9 mouse cellular contexts compared by ENCODE assay signal in the genomic region with DNA sequence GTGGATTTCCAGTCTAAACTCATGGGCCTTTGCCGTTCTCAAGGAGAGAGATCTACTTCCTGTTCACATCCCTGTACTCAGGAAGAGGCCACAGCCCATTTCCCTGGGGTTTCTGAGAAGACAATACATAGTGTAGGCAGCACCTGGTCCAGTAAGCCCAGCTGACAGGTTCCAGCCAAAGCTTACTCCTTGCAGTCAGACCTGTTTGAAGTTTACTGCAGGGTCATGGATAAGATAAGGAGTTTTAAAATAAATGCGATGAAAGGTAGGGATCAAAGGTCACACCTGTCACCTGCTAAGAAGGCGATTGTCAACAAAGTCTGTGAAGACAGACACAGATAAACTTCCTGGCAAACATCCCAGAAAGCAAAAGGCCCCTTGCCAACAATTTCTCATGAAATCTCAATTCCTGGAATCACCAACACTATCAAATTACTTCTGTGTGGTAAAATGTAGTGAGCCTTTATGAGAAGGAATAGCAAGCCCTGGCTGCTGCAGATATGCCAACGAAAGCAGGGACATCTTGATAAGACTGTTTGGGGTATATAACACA.
DNase-seq lines count a peak whose midpoint lies in the region; ATAC-seq and TF ChIP-seq lines count a peak whose summit lies in the region.
"Had no signal": no experiment of that assay in that cellular context is flagged by ENCODE, and none has a peak within 500 bp of the region (broad histone marks: within the 10 kb centered on the region; RNA-seq: fewer than 3 reads in every experiment).

No protein-coding gene starts in this region.

- no peak for TF ChIP-seq CTCF in heart, adult 2 months (IDR thresholded peaks at IDR 0.05)
- TF ChIP-seq CTCF in intestine, postnatal 0 days (IDR thresholded peaks at IDR 0.05; ENCODE audit: low read depth): no peak

- no peak overlapping the region for H3K4me3 ChIP-seq in kidney, embryonic 14.5 days (ENCODE audit: low read length)
- H3K4me3 ChIP-seq in heart, adult 2 months: no peak overlapping the region
- H3K4me3 ChIP-seq in intestine, postnatal 0 days (ENCODE audit: low read depth, low read length): no peak overlapping the region
- H3K4me3 ChIP-seq: liver, embryonic 13.5 days had no signal

- TF ChIP-seq POLR2A in heart, adult 2 months (IDR thresholded peaks at IDR 0.05; ENCODE audit: insufficient read depth, low read depth, low read length): no peak

- intact Hi-C loops in heart, adult 2 months (cut with DNase I): loop anchor here (5.0 kb wide), 1 partner anchor 160 kb away; no protein-coding TSS in a partner anchor

- no peaks in the 10 kb centered on the region; the same call in 1 of the 2 replicates for H3K9me3 ChIP-seq in kidney, embryonic 14.5 days (ENCODE audit: control insufficient read depth, low read length)
- no peaks in the 10 kb centered on the region for H3K9me3 ChIP-seq in intestine, postnatal 0 days (ENCODE audit: control insufficient read depth)
- H3K9me3 ChIP-seq: liver, embryonic 13.5 days had no signal

- no peak overlapping the region for H3K9ac ChIP-seq in kidney, embryonic 14.5 days (ENCODE audit: low read depth, low read length)
- no peak overlapping the region for H3K9ac ChIP-seq in heart, adult 2 months (ENCODE audit: low read depth, low read length)
- H3K9ac ChIP-seq in intestine, postnatal 0 days (ENCODE audit: low read depth, low read length): no peak overlapping the region
- H3K9ac ChIP-seq: liver, embryonic 13.5 days had no signal

- H3K4me1 ChIP-seq in kidney, embryonic 14.5 days (ENCODE audit: control insufficient read depth, insufficient read depth, low read length): no peaks in the 10 kb centered on the region
- peaks cover 5% of the 10 kb centered on the region for H3K4me1 ChIP-seq in heart, adult 2 months (ENCODE audit: control insufficient read depth, insufficient read depth, low read length)
- H3K4me1 ChIP-seq in intestine, postnatal 0 days (replicated peaks; ENCODE audit: control insufficient read depth, insufficient read depth, low read length): peaks cover 10% of the 10 kb centered on the region; the same call in 1 of the 2 replicates

- ATAC-seq in kidney, embryonic 14.5 days (ENCODE audit: low FRiP score, low TSS enrichment): no peak
- peak; percentile 88 for ATAC-seq in intestine, postnatal 0 days

- 61% methylated on average over 4 of the region's 4 CpGs for WGBS in kidney, embryonic 14.5 days
- 9% methylated on average over 4 of the region's 4 CpGs for WGBS in heart, adult 2 months
- WGBS in intestine, postnatal 0 days: 24% methylated on average over 4 of the region's 4 CpGs

- TF ChIP-seq EP300 in heart, adult 2 months (IDR thresholded peaks at IDR 0.05; ENCODE audit: insufficient read depth, low read depth, low read length): peak; percentile 62

- H3K4me2 ChIP-seq in kidney, embryonic 14.5 days (replicated peaks; ENCODE audit: low read depth, low read length): no peak overlapping the region
- 0 out of 2 replicates have a peak overlapping the region, but pooled peaks have one; percentile 14 for H3K4me2 ChIP-seq in intestine, postnatal 0 days (replicated peaks; ENCODE audit: low read depth)
- H3K4me2 ChIP-seq: liver, embryonic 13.5 days had no signal

- H3K27me3 ChIP-seq in kidney, embryonic 14.5 days (ENCODE audit: control insufficient read depth, insufficient read depth, low read length): no peaks in the 10 kb centered on the region
- no peaks in the 10 kb centered on the region for H3K27me3 ChIP-seq in heart, adult 2 months (ENCODE audit: control insufficient read depth, insufficient read depth, low read length)
- H3K27me3 ChIP-seq in intestine, postnatal 0 days (replicated peaks; ENCODE audit: control insufficient read depth, insufficient read depth, low read length): no peaks in the 10 kb centered on the region
- H3K27me3 ChIP-seq: liver, embryonic 13.5 days had no signal

- H3K79me2 ChIP-seq in heart, adult 2 months (replicated peaks; ENCODE audit: control insufficient read depth, insufficient read depth, low read length): no peaks in the 10 kb centered on the region

- H3K27ac ChIP-seq in kidney, embryonic 14.5 days (ENCODE audit: low read depth, low read length): no peak overlapping the region
- peak overlapping the region; percentile 62 for H3K27ac ChIP-seq in heart, adult 2 months
- peak overlapping the region; percentile 88 for H3K27ac ChIP-seq in intestine, postnatal 0 days (ENCODE audit: low read depth, low read length)
- H3K27ac ChIP-seq: liver, embryonic 13.5 days had no signal

- H3K36me3 ChIP-seq in kidney, embryonic 14.5 days (ENCODE audit: control insufficient read depth, insufficient read depth, low read length): no peaks in the 10 kb centered on the region
- H3K36me3 ChIP-seq in heart, adult 2 months (ENCODE audit: control insufficient read depth, insufficient read depth, low read length): peaks cover 3% of the 10 kb centered on the region
- no peaks in the 10 kb centered on the region; the same call in 1 of the 2 replicates for H3K36me3 ChIP-seq in intestine, postnatal 0 days (ENCODE audit: control insufficient read depth, insufficient read depth)
- H3K36me3 ChIP-seq: liver, embryonic 13.5 days had no signal

- DNase-seq in kidney, postnatal 10 days: peak; percentile 23
- DNase-seq in MEL-GATA-1-ER (ENCODE audit: extremely low read depth, low read depth): peak; percentile 88
- DNase-seq in heart, adult 2 months: peak; percentile 50 to 53
- no peak for DNase-seq in embryo, embryonic 10.5 days (ENCODE audit: low spot score)
- no peak for DNase-seq in thymus, adult 18-20 months
- DNase-seq in embryo, embryonic 11 days: no peak
- DNase-seq: liver, embryonic 13.5 days had no signal

Comparison
In these comparisons a context has a peak if more than half of its experiments do, and no peak if none do; other contexts are left out.
1. DNase-seq: peak in kidney, postnatal 10 days (single experiment), MEL-GATA-1-ER (single experiment) and heart, adult 2 months (2 of 2); none in embryo, embryonic 10.5 days (single experiment), thymus, adult 18-20 months (0 of 2) and embryo, embryonic 11 days (single experiment).